Mouse (Mus musculus) urinary bladder, postnatal 10 days (tissue): ENCODE data around the gene Olfr107.

Source experiments
- DNase-seq: peaks from one replicate; pipeline ENCODE4 v3.0.0; 2022; ENCODE audit warnings: low spot score

The Olfr107 gene

GRCm38 (mm10) chr17:37398926-37399325, at the start of gene Olfr107:
Gene Olfr107 (plus strand): TSS chr17:37399226.
- no peak for DNase-seq

- no peak for DNase-seq
These were observed 39.7 kb upstream of the Olfr107 start, which contains the start of gene Olfr104-ps for GRCm38 (mm10) chr17:37359282-37359681. Gene Olfr104-ps (plus strand): TSS chr17:37359582.

GRCm38 (mm10) chr17:37378733-37379132, 20.3 kb upstream of the Olfr107 start, which contains the start of gene Olfr105-ps:
Gene Olfr105-ps (plus strand): TSS chr17:37379033.
- DNase-seq = no peak

- DNase-seq = no peak
These were observed 8.9 kb upstream of the Olfr107 start, which contains the start of gene Olfr106-ps for GRCm38 (mm10) chr17:37390093-37390492. Gene Olfr106-ps (plus strand): TSS chr17:37390393.

DNA sequence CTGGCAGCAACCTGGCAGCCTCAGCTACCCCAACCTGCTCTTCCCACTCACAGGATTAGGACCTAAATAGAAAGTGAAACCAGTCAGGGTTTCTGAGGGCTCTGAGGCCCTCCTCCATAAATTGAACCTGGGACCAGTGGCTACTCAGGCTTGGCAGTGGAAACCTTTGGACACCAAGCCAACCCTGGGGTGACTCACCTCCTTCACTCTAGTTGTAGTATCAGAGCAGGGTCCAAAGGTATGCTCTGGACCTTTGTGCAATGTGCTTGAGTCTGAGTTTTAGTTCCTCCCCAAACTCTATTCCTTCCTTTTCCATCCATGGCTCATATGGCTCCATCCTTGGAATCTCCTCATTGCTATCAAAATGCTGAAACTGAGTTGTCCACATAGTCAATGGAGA, 14.4 kb downstream of the Olfr107 start:
- DNase-seq = no peak

GRCm38 (mm10) chr17:37445180-37445579, 46.2 kb downstream of the Olfr107 start, which contains the start of gene Olfr108:
Gene Olfr108 (plus strand): TSS chr17:37445480.
- no peak for DNase-seq
